Mouse (Mus musculus): ENCODE results near the gene Tmem79. TPM values are rescaled to one million over a fixed set of nuclear protein-coding genes. Genes with fewer than 3 reads are reported as not detected.
"Not testable (repeated sequence)": the region's sequence is repeated elsewhere in the genome, so short reads cannot be mapped to it uniquely, and the experiment has no call there.

The Tmem79 gene
- polyA plus RNA-seq, 1 experiment from 2014 or later, result 2.1 TPM

- peak; percentile 98 for DNase-seq (ENCODE audit: low spot score)
Measured at GRCm38 (mm10) chr3:88296561-88297318, 39.2 kb downstream of the Tmem79 start, which contains the start of the genes Tsacc and Cct3. Tsacc (minus strand) TSS chr3:88296999. Cct3 (plus strand) TSS chr3:88297116.

GRCm38 (mm10) chr3:88296110-88296560 is 39.8 kb downstream of the Tmem79 start:
- Histone ChIP-seq H3K4me3 (ENCODE audit: low read depth, low read length) (peak overlapping the region; percentile 77), H3K27me3 (ENCODE audit: control insufficient read depth, insufficient read depth, low read length) (no peaks in the 10 kb centered on the region), H3K27ac (ENCODE audit: low read depth, low read length) (peak overlapping the region; percentile 34; the same call in 1 of the 2 replicates), H3K36me3 (ENCODE audit: control insufficient read depth, insufficient read depth, low read length) (peaks cover 12% of the 10 kb centered on the region), H3K4me1 (ENCODE audit: control insufficient read depth, insufficient read depth, low read length) (peaks cover 10% of the 10 kb centered on the region), H3K4me2 (ENCODE audit: low read depth) (peak overlapping the region; percentile 55), H3K9me3 (ENCODE audit: control insufficient read depth, low read length) (no peaks in the 10 kb centered on the region), H3K9ac (ENCODE audit: low read length) (peak overlapping the region; percentile 84)
- under 1% methylated on average over 12 of the region's 12 CpGs for WGBS
- DNase-seq (ENCODE audit: low spot score) (no peak), ATAC-seq (ENCODE audit: insufficient read depth, low FRiP score, low TSS enrichment) (peak; percentile 51)

More at GRCm38 (mm10) chr3:88296561-88297318, 39.2 kb downstream of the Tmem79 start, which contains the start of the genes Tsacc and Cct3:
- no peaks in the 10 kb centered on the region for H3K9me3 ChIP-seq (ENCODE audit: control insufficient read depth, low read length)
- H3K4me2 ChIP-seq (ENCODE audit: low read depth), result peak within 1 kb of the TSS; percentile 79
- H3K27ac ChIP-seq (ENCODE audit: low read depth, low read length), result peak within 1 kb of the TSS; percentile 85
- peaks cover 10% of the 10 kb centered on the region for H3K4me1 ChIP-seq (ENCODE audit: control insufficient read depth, insufficient read depth, low read length)
- peak within 1 kb of the TSS; percentile 77 for H3K4me3 ChIP-seq (ENCODE audit: low read depth, low read length)
- H3K36me3 ChIP-seq (ENCODE audit: control insufficient read depth, insufficient read depth, low read length), result peaks cover 12% of the 10 kb centered on the region
- under 1% methylated on average over 44 of the region's 44 CpGs for WGBS
- ATAC-seq (ENCODE audit: insufficient read depth, low FRiP score, low TSS enrichment), result peak; percentile 98
- H3K9ac ChIP-seq (ENCODE audit: low read length), result peak within 1 kb of the TSS; percentile 84
- no peaks in the 10 kb centered on the region for H3K27me3 ChIP-seq (ENCODE audit: control insufficient read depth, insufficient read depth, low read length)

GRCm38 (mm10) chr3:88295272-88295671 is 40.7 kb downstream of the Tmem79 start:
- H3K27ac ChIP-seq (ENCODE audit: low read depth, low read length); H3K4me3 ChIP-seq (ENCODE audit: low read depth, low read length); H3K27me3 ChIP-seq (ENCODE audit: control insufficient read depth, insufficient read depth, low read length); DNase-seq (ENCODE audit: low spot score); ATAC-seq (ENCODE audit: insufficient read depth, low FRiP score, low TSS enrichment); H3K9me3 ChIP-seq (ENCODE audit: control insufficient read depth, low read length); H3K36me3 ChIP-seq (ENCODE audit: control insufficient read depth, insufficient read depth, low read length): not testable (repeated sequence)
- whole genome bisulfite sequencing, result 75% methylated on average over 1 of the region's 1 CpGs
- Histone ChIP-seq H3K9ac (ENCODE audit: low read length) (peak overlapping the region; percentile 84; the same call in 1 of the 2 replicates), H3K4me2 (ENCODE audit: low read depth) (peak overlapping the region; percentile 55; the same call in 1 of the 2 replicates), H3K4me1 (ENCODE audit: control insufficient read depth, insufficient read depth, low read length) (peaks cover 10% of the 10 kb centered on the region)

- no peaks in the 10 kb centered on the region for H3K9me3 ChIP-seq (ENCODE audit: control insufficient read depth, low read length)
- H3K4me3 ChIP-seq (ENCODE audit: low read depth, low read length), result no peak overlapping the region
- H3K27ac ChIP-seq (ENCODE audit: low read depth, low read length), result no peak overlapping the region
- ATAC-seq (ENCODE audit: insufficient read depth, low FRiP score, low TSS enrichment), result no peak
- 52% methylated on average over 4 of the region's 4 CpGs for WGBS
- no peaks in the 10 kb centered on the region for H3K27me3 ChIP-seq (ENCODE audit: control insufficient read depth, insufficient read depth, low read length)
- H3K4me1 ChIP-seq (ENCODE audit: control insufficient read depth, insufficient read depth, low read length), result peaks cover 2% of the 10 kb centered on the region; the same call in 1 of the 2 replicates
- no peak overlapping the region for H3K9ac ChIP-seq (ENCODE audit: low read length)
- no peak overlapping the region for H3K4me2 ChIP-seq (ENCODE audit: low read depth)
- H3K36me3 ChIP-seq (ENCODE audit: control insufficient read depth, insufficient read depth, low read length), result no peaks in the 10 kb centered on the region
- no peak for DNase-seq (ENCODE audit: low spot score)
Measured at GRCm38 (mm10) chr3:88291970-88292369, 44.0 kb downstream of the Tmem79 start.

GRCm38 (mm10) chr3:88288133-88288713 is 47.7 kb downstream of the Tmem79 start:
- not testable (repeated sequence) for H3K27ac ChIP-seq (ENCODE audit: low read depth, low read length); H3K4me3 ChIP-seq (ENCODE audit: low read depth, low read length); H3K9me3 ChIP-seq (ENCODE audit: control insufficient read depth, low read length); H3K9ac ChIP-seq (ENCODE audit: low read length); ATAC-seq (ENCODE audit: insufficient read depth, low FRiP score, low TSS enrichment); H3K36me3 ChIP-seq (ENCODE audit: control insufficient read depth, insufficient read depth, low read length); DNase-seq (ENCODE audit: low spot score); H3K4me2 ChIP-seq (ENCODE audit: low read depth); H3K4me1 ChIP-seq (ENCODE audit: control insufficient read depth, insufficient read depth, low read length); H3K27me3 ChIP-seq (ENCODE audit: control insufficient read depth, insufficient read depth, low read length)
- WGBS, result 80% methylated on average over 8 of the region's 10 CpGs

- DNase-seq (ENCODE audit: low spot score), result no peak
- Histone ChIP-seq H3K9ac (ENCODE audit: low read length) (no peak within 1 kb of the TSS), H3K9me3 (ENCODE audit: control insufficient read depth, low read length) (no peaks in the 10 kb centered on the region), H3K4me1 (ENCODE audit: control insufficient read depth, insufficient read depth, low read length) (no peaks in the 10 kb centered on the region), H3K4me3 (ENCODE audit: low read depth, low read length) (no peak within 1 kb of the TSS), H3K27me3 (ENCODE audit: control insufficient read depth, insufficient read depth, low read length) (no peaks in the 10 kb centered on the region), H3K36me3 (ENCODE audit: control insufficient read depth, insufficient read depth, low read length) (no peaks in the 10 kb centered on the region), H3K4me2 (ENCODE audit: low read depth) (no peak within 1 kb of the TSS), H3K27ac (ENCODE audit: low read depth, low read length) (no peak within 1 kb of the TSS)
- WGBS, result 97% methylated on average over 4 of the region's 4 CpGs
- no peak for ATAC-seq (ENCODE audit: insufficient read depth, low FRiP score, low TSS enrichment)
Measured at GRCm38 (mm10) chr3:88287110-88287509, 48.8 kb downstream of the Tmem79 start, which contains the start of gene Gm38392. Gm38392 (minus strand) TSS chr3:88287210.

GRCm38 (mm10) chr3:88285565-88285895 is 50.4 kb downstream of the Tmem79 start:
- not testable (repeated sequence) for DNase-seq (ENCODE audit: low spot score); H3K9ac ChIP-seq (ENCODE audit: low read length); H3K36me3 ChIP-seq (ENCODE audit: control insufficient read depth, insufficient read depth, low read length); H3K27me3 ChIP-seq (ENCODE audit: control insufficient read depth, insufficient read depth, low read length); H3K4me2 ChIP-seq (ENCODE audit: low read depth); H3K4me3 ChIP-seq (ENCODE audit: low read depth, low read length); H3K27ac ChIP-seq (ENCODE audit: low read depth, low read length); ATAC-seq (ENCODE audit: insufficient read depth, low FRiP score, low TSS enrichment); H3K4me1 ChIP-seq (ENCODE audit: control insufficient read depth, insufficient read depth, low read length); H3K9me3 ChIP-seq (ENCODE audit: control insufficient read depth, low read length)
- WGBS, result no CpG with 5 or more reads among the region's 2 CpGs

- H3K4me3 ChIP-seq (ENCODE audit: low read depth, low read length); ATAC-seq (ENCODE audit: insufficient read depth, low FRiP score, low TSS enrichment); H3K4me1 ChIP-seq (ENCODE audit: control insufficient read depth, insufficient read depth, low read length); DNase-seq (ENCODE audit: low spot score); H3K4me2 ChIP-seq (ENCODE audit: low read depth); H3K27ac ChIP-seq (ENCODE audit: low read depth, low read length); H3K9me3 ChIP-seq (ENCODE audit: control insufficient read depth, low read length); H3K36me3 ChIP-seq (ENCODE audit: control insufficient read depth, insufficient read depth, low read length); H3K27me3 ChIP-seq (ENCODE audit: control insufficient read depth, insufficient read depth, low read length); H3K9ac ChIP-seq (ENCODE audit: low read length): not testable (repeated sequence)
- WGBS, result 97% methylated on average over 14 of the region's 14 CpGs
Measured at GRCm38 (mm10) chr3:88284815-88285564, 51.0 kb downstream of the Tmem79 start.

Data from neural tube, embryonic 11.5 days (tissue).